11 mouse cellular contexts compared by ENCODE assay signal in genomic region chr12:103214270-103214669, GRCm38 (mm10). TPM values are rescaled to one million over a fixed set of nuclear protein-coding genes. Genes with fewer than 3 reads are reported as not detected.
DNase-seq lines count a peak whose midpoint lies in the region; ATAC-seq and TF ChIP-seq lines count a peak whose summit lies in the region.
"Had no signal": no experiment of that assay in that cellular context is flagged by ENCODE, and none has a peak within 500 bp of the region (broad histone marks: within the 10 kb centered on the region; RNA-seq: fewer than 3 reads in every experiment).

No protein-coding gene starts in this region.

- TF ChIP-seq EP300 in heart, postnatal 0 days (IDR thresholded peaks at IDR 0.05; ENCODE audit: low read depth), result no peak

- no peak overlapping the region for H3K4me3 ChIP-seq in heart, postnatal 0 days (ENCODE audit: low read depth, low read length)
- H3K4me3 ChIP-seq: stomach, embryonic 15.5 days had no signal

- peak; percentile 76 for DNase-seq in left cerebral cortex, postnatal 4 days
- DNase-seq in left cerebral cortex, adult 8-10 months (ENCODE audit: low spot score in 2 of 2), result no peak
- peak; percentile 79 to 80 for DNase-seq in adrenal gland, postnatal 36 days
- DNase-seq in heart, postnatal 0 days (ENCODE audit: low spot score), result peak; percentile 58
- DNase-seq in lung, postnatal 4 days, result peak; percentile 11 to 62
- DNase-seq in urinary bladder, adult 2 months (ENCODE audit: low spot score), result no peak

- peaks cover 4% of the 10 kb centered on the region; the same call in 1 of the 2 replicates for H3K4me1 ChIP-seq in heart, postnatal 0 days (ENCODE audit: control insufficient read depth, insufficient read depth)

- ATAC-seq in heart, postnatal 0 days (ENCODE audit: insufficient read depth, low read depth), result peak; percentile 76
- ATAC-seq in megakaryocyte progenitor cell, adult 5-6 weeks (replicated peaks; ENCODE audit: poor library complexity), result no peak
- ATAC-seq: Patski had no signal

- H3K9ac ChIP-seq in heart, postnatal 0 days (replicated peaks; ENCODE audit: low read depth, low read length), result no peak overlapping the region
- H3K9ac ChIP-seq: stomach, embryonic 15.5 days had no signal

- H3K9me3 ChIP-seq in heart, postnatal 0 days (replicated peaks; ENCODE audit: control insufficient read depth, low read length), result no peaks in the 10 kb centered on the region
- H3K9me3 ChIP-seq: stomach, embryonic 15.5 days had no signal

- 15% methylated on average over 10 of the region's 10 CpGs for WGBS in heart, postnatal 0 days

- H3K27ac ChIP-seq in heart, postnatal 0 days (ENCODE audit: low read depth), result no peak overlapping the region
- H3K27ac ChIP-seq: stomach, embryonic 15.5 days had no signal

- no peaks in the 10 kb centered on the region for H3K36me3 ChIP-seq in heart, postnatal 0 days (replicated peaks; ENCODE audit: control insufficient read depth, insufficient read depth, low read length)
- H3K36me3 ChIP-seq: stomach, embryonic 15.5 days had no signal

- peaks cover 7% of the 10 kb centered on the region; the same call in 1 of the 2 replicates for H3K27me3 ChIP-seq in heart, postnatal 0 days (ENCODE audit: control insufficient read depth, insufficient read depth, low read length)
- H3K27me3 ChIP-seq: Patski; stomach, embryonic 15.5 days had no signal

- no peak overlapping the region for H3K4me2 ChIP-seq in heart, postnatal 0 days (ENCODE audit: low read depth, low read length)
- H3K4me2 ChIP-seq: stomach, embryonic 15.5 days had no signal

- TF ChIP-seq CTCF in heart, postnatal 0 days (IDR thresholded peaks at IDR 0.05; ENCODE audit: low read depth), result no peak

- intact Hi-C loops in left cerebral cortex, postnatal 4 days (cut with DNase I), result no loop called here

RNA-seq across cellular contexts. Expression of gene Prima1, which starts 27.7 kb away (rescaled TPM):
- total RNA-seq in left cerebral cortex, postnatal 4 days (2021), result 1 to 10 TPM in 1 of 2 experiments, under 1 TPM in 1; 0.62 to 1.8 TPM
- 10 to 100 TPM; 14.3 to 15.5 (median 14.9) TPM for total RNA-seq in left cerebral cortex, adult 8-10 months (2022)
- total RNA-seq in adrenal gland, postnatal 36 days (2021), result 1 to 10 TPM; 2.1 to 2.6 TPM
- total RNA-seq in heart, postnatal 0 days (2014; rRNA removed; ENCODE audit: low replicate concordance), result not detected in 2 replicates
- 0.14 TPM in 1 of 2 replicates, not detected in the other for polyA plus RNA-seq in heart, postnatal 0 days (2015; fragmentation: Nextera tagmentation; extraction: Ambion mirVana)
- 7.5 and 8.4 TPM in 2 replicates for polyA plus RNA-seq in urinary bladder, adult 2 months (2012; rRNA removed)
- not detected in 2 replicates for total RNA-seq in megakaryocyte progenitor cell, adult 5-6 weeks (2015)
- not detected in 2 replicates for total RNA-seq in megakaryocyte progenitor cell, adult 5-6 weeks (2017)
- total RNA-seq: common myeloid progenitor, adult 5-6 weeks; hematopoietic stem cell, adult 5-6 weeks had no signal

Comparison
In these comparisons a context has a peak if more than half of its experiments do, and no peak if none do; other contexts are left out.
1. DNase-seq: peak in left cerebral cortex, postnatal 4 days (single experiment), adrenal gland, postnatal 36 days (2 of 2), heart, postnatal 0 days (single experiment) and lung, postnatal 4 days (2 of 2); none in left cerebral cortex, adult 8-10 months (0 of 2) and urinary bladder, adult 2 months (single experiment).
2. RNA of gene Prima1, which starts 27.7 kb away (total RNA-seq): 14.3 to 15.5 TPM in left cerebral cortex, adult 8-10 months; 2.1 to 2.6 TPM in adrenal gland, postnatal 36 days, 0.62 to 1.8 TPM in left cerebral cortex, postnatal 4 days, not detected in heart, postnatal 0 days and not detected in megakaryocyte progenitor cell, adult 5-6 weeks; every median in the first group is over 4 times any median in the second.